Mouse (Mus musculus) stomach, embryonic 15.5 days (tissue): Measurements from ENCODE around the gene Slit3. TPM values are rescaled to one million over a fixed set of nuclear protein-coding genes. Genes with fewer than 3 reads are reported as not detected.

Experiments used
- ATAC-seq: fragments of 200-750 bp; cut with Nextera tagmentation; 2 replicates; pipeline ENCODE4 v1.8.0; 2017; ENCODE audit warnings: low read depth, moderate number of reproducible peaks, moderate TSS enrichment; ENCODE audit not compliant: insufficient read depth, low FRiP score
- H3K27ac ChIP-seq: fragments of 300-500 bp; sonication (generic); 2 replicates; pipeline ENCODE4 v1.5.1; 2015; ENCODE audit warnings: mild to moderate bottlenecking, inconsistent platforms
- H3K27me3 ChIP-seq: fragments of 300-500 bp; sonication (generic); replicated peaks from 2 replicates; pipeline ENCODE4 v1.6.1; 2015; ENCODE audit warnings: inconsistent platforms
- H3K36me3 ChIP-seq: fragments of 300-500 bp; sonication (generic); 2 replicates; pipeline ENCODE4 v1.6.1; 2015; ENCODE audit warnings: inconsistent platforms
- H3K4me1 ChIP-seq: fragments of 300-500 bp; sonication (generic); 2 replicates; pipeline ENCODE4 v1.6.1; 2015; ENCODE audit warnings: inconsistent platforms
- H3K4me2 ChIP-seq: fragments of 300-500 bp; sonication (generic); 2 replicates; pipeline ENCODE4 v1.6.1; 2015; ENCODE audit warnings: mild to moderate bottlenecking, inconsistent platforms
- H3K4me3 ChIP-seq: fragments of 300-500 bp; sonication (generic); replicated peaks from 2 replicates; pipeline ENCODE4 v1.5.1; 2015; ENCODE audit warnings: inconsistent platforms
- H3K9ac ChIP-seq: fragments of 300-500 bp; sonication (generic); 2 replicates; pipeline ENCODE4 v1.6.1; 2015; ENCODE audit warnings: inconsistent platforms
- H3K9me3 ChIP-seq: fragments of 300-500 bp; sonication (generic); 2 replicates; pipeline ENCODE4 v1.6.1; 2016; ENCODE audit warnings: inconsistent platforms
- WGBS: fragments of 180-500 bp; shearing (Covaris S2); methylation state at CpG from one replicate; pipeline ENCODE4 v1.1.7; 2015; 5-methylcytosine and 5-hydroxymethylcytosine counted together
- polyA plus RNA-seq: library from polyadenylated mRNA; unstranded; fragments of >200 nt; fragmentation: Nextera tagmentation; extraction: Ambion mirVana; gene quantifications from 2 replicates; pipeline ENCODE4 v1.2.1, GENCODE M21; 2015

The Slit3 gene
- polyA plus RNA-seq, 1 experiment from 2014 or later = 18.9 TPM

DNA sequence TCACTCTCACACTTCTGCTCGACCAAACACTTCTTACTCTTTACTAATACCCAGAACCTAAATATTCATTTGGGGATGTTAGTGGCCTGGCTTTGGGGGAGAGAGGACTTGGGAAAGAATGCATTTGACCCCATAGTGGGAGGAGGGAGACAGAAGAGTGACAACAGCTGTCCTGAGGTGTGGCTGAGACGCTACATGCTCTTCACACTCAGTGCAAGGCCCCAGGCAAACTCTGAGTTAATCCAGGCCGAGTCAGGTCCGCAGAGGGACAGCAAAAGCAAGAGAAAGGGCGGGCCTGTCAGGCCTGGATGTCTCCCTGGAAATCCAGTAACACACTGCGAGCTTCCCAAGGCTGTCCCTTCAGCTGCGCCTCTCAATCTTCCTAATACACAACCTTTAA lies 307.0 kb downstream of the Slit3 start:
- WGBS = 64% methylated on average over 7 of the region's 7 CpGs
- no peak for ATAC-seq

GRCm38 (mm10) chr11:35431130-35431529 lies 310.1 kb downstream of the Slit3 start:
- Histone ChIP-seq H3K27ac (no peak overlapping the region), H3K4me2 (no peak overlapping the region), H3K4me3 (no peak overlapping the region), H3K9me3 (no peaks in the 10 kb centered on the region), H3K27me3 (no peaks in the 10 kb centered on the region), H3K36me3 (no peaks in the 10 kb centered on the region), H3K9ac (no peak overlapping the region), H3K4me1 (no peaks in the 10 kb centered on the region)
- WGBS = 80% methylated on average over 8 of the region's 8 CpGs
- ATAC-seq = no peak

More for the DNA sequence above, 307.0 kb downstream of the Slit3 start:
- no peak overlapping the region for H3K4me3 ChIP-seq
- H3K9me3 ChIP-seq = no peaks in the 10 kb centered on the region
- no peak overlapping the region for H3K4me2 ChIP-seq
- H3K27ac ChIP-seq = no peak overlapping the region
- H3K27me3 ChIP-seq = no peaks in the 10 kb centered on the region
- no peak overlapping the region for H3K9ac ChIP-seq
- H3K36me3 ChIP-seq = no peaks in the 10 kb centered on the region
- no peaks in the 10 kb centered on the region for H3K4me1 ChIP-seq

- Histone ChIP-seq H3K9ac (no peak overlapping the region), H3K4me2 (no peak overlapping the region), H3K36me3 (no peaks in the 10 kb centered on the region), H3K27ac (no peak overlapping the region), H3K4me3 (no peak overlapping the region), H3K4me1 (no peaks in the 10 kb centered on the region), H3K27me3 (no peaks in the 10 kb centered on the region), H3K9me3 (no peaks in the 10 kb centered on the region)
- WGBS = 78% methylated on average over 6 of the region's 6 CpGs
- ATAC-seq = no peak
These were observed 316.5 kb downstream of the Slit3 start for GRCm38 (mm10) chr11:35437510-35437909.

DNA sequence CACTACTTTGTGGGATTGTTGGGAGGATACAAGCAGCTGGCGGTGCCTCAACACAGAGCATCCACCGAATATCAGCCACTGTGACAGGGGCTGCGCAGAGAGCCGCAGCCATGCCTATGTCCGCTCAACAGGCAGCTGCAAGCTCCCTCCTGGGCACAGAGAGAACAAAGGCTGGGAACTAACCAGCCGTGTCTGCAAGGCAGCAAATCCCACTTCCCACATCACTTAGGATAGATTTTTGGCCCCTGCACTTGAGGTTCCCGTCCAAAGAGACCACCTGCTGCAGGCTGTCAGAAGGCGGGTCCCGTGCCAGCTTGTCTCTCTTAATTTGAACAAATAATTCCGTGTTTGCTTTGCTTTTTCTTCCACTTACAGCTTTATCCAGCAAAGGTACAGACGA lies 319.2 kb downstream of the Slit3 start:
- no peak overlapping the region for H3K27ac ChIP-seq
- no peak overlapping the region for H3K9ac ChIP-seq
- no peaks in the 10 kb centered on the region for H3K4me1 ChIP-seq
- WGBS = 66% methylated on average over 11 of the region's 11 CpGs
- ATAC-seq = no peak
- H3K9me3 ChIP-seq = no peaks in the 10 kb centered on the region
- no peaks in the 10 kb centered on the region for H3K36me3 ChIP-seq
- no peak overlapping the region for H3K4me2 ChIP-seq
- H3K27me3 ChIP-seq = no peaks in the 10 kb centered on the region
- no peak overlapping the region for H3K4me3 ChIP-seq

- Histone ChIP-seq H3K4me3 (no peak overlapping the region), H3K4me2 (no peak overlapping the region), H3K9me3 (no peaks in the 10 kb centered on the region), H3K4me1 (no peaks in the 10 kb centered on the region), H3K27ac (peak overlapping the region; percentile 41; the same call in 1 of the 2 replicates), H3K36me3 (no peaks in the 10 kb centered on the region), H3K27me3 (no peaks in the 10 kb centered on the region), H3K9ac (no peak overlapping the region)
- 74% methylated on average over 6 of the region's 6 CpGs for WGBS
- ATAC-seq = peak; percentile 43; the same call in 1 of the 2 replicates
These were observed 323.6 kb downstream of the Slit3 start for GRCm38 (mm10) chr11:35444489-35445100.

GRCm38 (mm10) chr11:35447951-35448350 lies 326.9 kb downstream of the Slit3 start:
- peak; percentile 38; the same call in 1 of the 2 replicates for ATAC-seq
- no peak overlapping the region for H3K9ac ChIP-seq
- no peaks in the 10 kb centered on the region for H3K4me1 ChIP-seq
- no peak overlapping the region for H3K4me3 ChIP-seq
- H3K27ac ChIP-seq = no peak overlapping the region
- H3K4me2 ChIP-seq = no peak overlapping the region
- WGBS = 32% methylated on average over 9 of the region's 9 CpGs
- no peaks in the 10 kb centered on the region for H3K27me3 ChIP-seq
- no peaks in the 10 kb centered on the region for H3K9me3 ChIP-seq
- no peaks in the 10 kb centered on the region for H3K36me3 ChIP-seq

DNA sequence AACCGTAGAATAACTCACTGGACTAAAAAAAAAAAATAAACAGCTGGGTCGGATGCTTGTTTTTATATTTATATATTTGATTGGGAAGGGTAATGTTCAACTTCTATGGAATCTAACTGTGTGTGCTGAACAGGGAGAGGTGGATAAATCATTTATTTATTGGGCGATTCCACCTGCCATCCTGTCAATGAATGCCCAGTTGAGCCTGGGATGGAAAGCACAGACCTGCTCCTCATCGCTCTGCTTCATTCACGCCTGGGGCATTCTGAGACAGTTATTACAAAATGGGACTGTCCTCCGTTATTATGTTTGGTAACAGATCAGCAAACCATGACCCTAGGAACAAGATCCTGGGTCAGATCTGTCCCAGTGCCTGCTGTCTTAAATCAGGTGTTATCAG lies 328.2 kb downstream of the Slit3 start:
- Histone ChIP-seq H3K9ac (no peak overlapping the region), H3K27me3 (no peaks in the 10 kb centered on the region), H3K27ac (no peak overlapping the region), H3K36me3 (no peaks in the 10 kb centered on the region), H3K9me3 (no peaks in the 10 kb centered on the region), H3K4me1 (no peaks in the 10 kb centered on the region), H3K4me2 (no peak overlapping the region), H3K4me3 (no peak overlapping the region)
- ATAC-seq = no peak
- 88% methylated on average over 6 of the region's 6 CpGs for WGBS

DNA sequence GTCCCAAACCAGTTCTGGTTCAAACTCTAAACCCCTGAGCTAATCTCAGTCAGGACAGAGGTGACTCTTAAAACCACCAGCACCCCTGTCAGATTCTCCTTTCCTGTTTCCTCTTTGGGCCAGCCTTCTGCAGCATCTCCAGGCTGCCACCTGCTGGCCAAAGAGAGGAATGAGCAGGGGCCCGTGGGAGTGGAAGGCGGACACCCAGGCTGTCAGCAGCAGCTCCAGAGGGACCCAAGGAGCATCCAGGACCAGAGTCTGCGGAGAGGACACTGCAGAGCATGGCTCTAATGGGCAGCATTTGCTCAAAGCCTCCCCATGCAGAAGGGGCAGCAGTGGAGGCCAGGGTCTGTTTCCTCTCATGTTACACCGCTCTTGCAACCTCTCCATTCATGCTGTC lies 330.6 kb downstream of the Slit3 start:
- Histone ChIP-seq H3K9ac (no peak overlapping the region), H3K4me3 (no peak overlapping the region), H3K4me1 (no peaks in the 10 kb centered on the region), H3K27ac (no peak overlapping the region), H3K27me3 (no peaks in the 10 kb centered on the region), H3K36me3 (no peaks in the 10 kb centered on the region), H3K4me2 (no peak overlapping the region), H3K9me3 (no peaks in the 10 kb centered on the region)
- no peak for ATAC-seq
- WGBS = 32% methylated on average over 4 of the region's 4 CpGs

DNA sequence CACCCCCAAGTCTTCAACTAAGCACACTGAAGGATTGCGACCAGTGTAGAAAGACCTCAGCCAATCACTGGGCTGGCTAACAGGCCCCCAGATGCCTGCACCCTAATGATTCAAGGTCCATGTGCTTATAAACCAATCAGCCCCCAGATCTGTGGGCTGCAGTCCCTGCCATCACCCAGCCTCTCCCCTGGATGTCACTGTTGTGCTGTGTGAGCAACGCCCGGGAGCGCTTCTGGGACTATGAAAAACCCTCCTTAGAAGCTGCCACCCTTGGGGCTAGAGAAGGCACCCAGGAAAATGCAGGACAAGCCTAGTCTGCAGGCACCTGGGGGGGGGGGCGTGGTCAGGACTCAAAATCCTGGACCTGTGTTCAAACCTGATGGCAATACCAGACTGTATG lies 331.4 kb downstream of the Slit3 start:
- H3K9ac ChIP-seq = no peak overlapping the region
- no peaks in the 10 kb centered on the region for H3K27me3 ChIP-seq
- no peak overlapping the region for H3K4me2 ChIP-seq
- ATAC-seq = no peak
- H3K4me1 ChIP-seq = no peaks in the 10 kb centered on the region
- no peaks in the 10 kb centered on the region for H3K36me3 ChIP-seq
- WGBS = 51% methylated on average over 5 of the region's 5 CpGs
- no peak overlapping the region for H3K27ac ChIP-seq
- H3K9me3 ChIP-seq = no peaks in the 10 kb centered on the region
- H3K4me3 ChIP-seq = no peak overlapping the region

GRCm38 (mm10) chr11:35454191-35454725 lies 333.2 kb downstream of the Slit3 start:
- H3K27ac ChIP-seq = no peak overlapping the region
- H3K9ac ChIP-seq = no peak overlapping the region
- H3K4me1 ChIP-seq = no peaks in the 10 kb centered on the region
- ATAC-seq = no peak
- H3K36me3 ChIP-seq = no peaks in the 10 kb centered on the region
- no peaks in the 10 kb centered on the region for H3K27me3 ChIP-seq
- no peaks in the 10 kb centered on the region for H3K9me3 ChIP-seq
- H3K4me2 ChIP-seq = no peak overlapping the region
- WGBS = 43% methylated on average over 10 of the region's 10 CpGs
- H3K4me3 ChIP-seq = no peak overlapping the region

- Histone ChIP-seq H3K36me3 (no peaks in the 10 kb centered on the region), H3K27me3 (no peaks in the 10 kb centered on the region), H3K4me1 (no peaks in the 10 kb centered on the region), H3K9me3 (no peaks in the 10 kb centered on the region), H3K27ac (no peak overlapping the region), H3K9ac (no peak overlapping the region), H3K4me2 (no peak overlapping the region), H3K4me3 (no peak overlapping the region)
- ATAC-seq = no peak
- 65% methylated on average over 4 of the region's 4 CpGs for WGBS
These were observed 333.8 kb downstream of the Slit3 start for GRCm38 (mm10) chr11:35454781-35455180.

GRCm38 (mm10) chr11:35458068-35458467 lies 337.0 kb downstream of the Slit3 start:
- Histone ChIP-seq H3K36me3 (no peaks in the 10 kb centered on the region), H3K4me1 (no peaks in the 10 kb centered on the region), H3K9me3 (no peaks in the 10 kb centered on the region), H3K4me3 (no peak overlapping the region), H3K27me3 (no peaks in the 10 kb centered on the region), H3K27ac (no peak overlapping the region), H3K4me2 (no peak overlapping the region), H3K9ac (no peak overlapping the region)
- no peak for ATAC-seq
- WGBS = 57% methylated on average over 2 of the region's 2 CpGs

DNA sequence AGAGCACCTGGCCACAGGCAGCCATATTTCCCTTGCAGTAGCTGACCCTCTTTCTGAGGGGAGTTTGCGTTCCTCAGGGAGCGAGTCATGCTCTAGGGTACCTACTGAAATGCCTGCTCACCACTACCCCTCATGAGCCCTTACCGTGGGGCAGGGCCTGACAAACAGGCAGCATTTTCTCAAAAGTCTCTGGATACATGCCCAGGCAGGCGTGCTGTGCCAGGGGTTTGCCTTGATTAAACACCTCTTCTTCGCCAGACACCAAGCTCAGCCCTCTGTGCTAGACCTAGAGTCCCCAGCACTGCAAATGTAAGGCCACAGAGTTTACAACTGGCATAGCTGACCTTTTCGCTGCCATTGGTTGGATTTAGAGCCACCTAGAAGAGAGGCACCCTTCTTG lies 345.7 kb downstream of the Slit3 start:
- no peak for ATAC-seq
- Histone ChIP-seq H3K9me3 (no peaks in the 10 kb centered on the region), H3K9ac (no peak overlapping the region)

More for the DNA sequence above, 345.7 kb downstream of the Slit3 start:
- Histone ChIP-seq H3K4me2 (no peak overlapping the region), H3K27ac (no peak overlapping the region), H3K4me3 (no peak overlapping the region), H3K4me1 (no peaks in the 10 kb centered on the region), H3K27me3 (no peaks in the 10 kb centered on the region), H3K36me3 (no peaks in the 10 kb centered on the region)
- 78% methylated on average over 6 of the region's 6 CpGs for WGBS
